Mouse (Mus musculus) large intestine, adult 2 months (tissue): ENCODE data around the gene Anks1b. TPM values are rescaled to one million over a fixed set of nuclear protein-coding genes. Genes with fewer than 3 reads are reported as not detected.

Experiments
- DNase-seq: peaks from one replicate; pipeline ENCODE4 v3.0.0-alpha.2; 2012; ENCODE audit warnings: low read depth, low spot score
- WGBS: fragments of 180-500 bp; shearing (Covaris S2); methylation state at CpG from one replicate; pipeline ENCODE4 v1.1.7; 2018; 5-methylcytosine and 5-hydroxymethylcytosine counted together
- polyA plus RNA-seq: library from polyadenylated mRNA; depleted of rRNA; stranded (reverse); fragments of >200 nt; gene quantifications from 2 replicates; pipeline ENCODE4 v1.2.3, GENCODE M21; 2012

Gene Anks1b
- polyA plus RNA-seq, 1 experiment = 0.17 TPM

GRCm38 (mm10) chr10:90507561-90507960 is 634.3 kb downstream of the Anks1b start:
- WGBS = 32% methylated on average over 1 of the region's 1 CpGs

GRCm38 (mm10) chr10:90512801-90513200 is 639.5 kb downstream of the Anks1b start:
- 86% methylated on average over 9 of the region's 9 CpGs for whole genome bisulfite sequencing
- no peak for DNase-seq

More at GRCm38 (mm10) chr10:90507561-90507960, 634.3 kb downstream of the Anks1b start:
- no peak for DNase-seq

- no peak for DNase-seq
- 76% methylated on average over 1 of the region's 1 CpGs for WGBS
Measured at GRCm38 (mm10) chr10:90531813-90532212, 658.5 kb downstream of the Anks1b start.

GRCm38 (mm10) chr10:90535370-90535769 is 662.1 kb downstream of the Anks1b start:
- WGBS = 92% methylated on average over 2 of the region's 2 CpGs

GRCm38 (mm10) chr10:90546635-90547034 is 673.3 kb downstream of the Anks1b start:
- 30% methylated on average over 3 of the region's 3 CpGs for WGBS
- DNase-seq = no peak

More at GRCm38 (mm10) chr10:90535370-90535769, 662.1 kb downstream of the Anks1b start:
- no peak for DNase-seq

- DNase-seq = no peak
- 74% methylated on average over 7 of the region's 7 CpGs for WGBS
Measured at GRCm38 (mm10) chr10:90562906-90563305, 689.6 kb downstream of the Anks1b start.

GRCm38 (mm10) chr10:90576191-90577098 is 703.1 kb downstream of the Anks1b start:
- 34% methylated on average over 29 of the region's 29 CpGs for WGBS
- no peak for DNase-seq

- 58% methylated on average over 6 of the region's 6 CpGs for WGBS
- no peak for DNase-seq
Measured at GRCm38 (mm10) chr10:90577099-90577461, 703.8 kb downstream of the Anks1b start.

- WGBS = 49% methylated on average over 9 of the region's 9 CpGs
- no peak for DNase-seq
Measured at GRCm38 (mm10) chr10:90577777-90578176, 704.5 kb downstream of the Anks1b start.

GRCm38 (mm10) chr10:90579970-90580369 is 706.7 kb downstream of the Anks1b start:
- no peak for DNase-seq
- 76% methylated on average over 5 of the region's 5 CpGs for WGBS

- DNase-seq = no peak
- WGBS = 64% methylated on average over 4 of the region's 4 CpGs
Measured at GRCm38 (mm10) chr10:90584052-90584451, 710.7 kb downstream of the Anks1b start.

- 22% methylated on average over 3 of the region's 3 CpGs for WGBS
- no peak for DNase-seq
Measured at GRCm38 (mm10) chr10:90596142-90596541, 722.8 kb downstream of the Anks1b start.

GRCm38 (mm10) chr10:90596576-90596975 is 723.3 kb downstream of the Anks1b start:
- DNase-seq = no peak
- 42% methylated on average over 3 of the region's 3 CpGs for WGBS

- DNase-seq = no peak
Measured at GRCm38 (mm10) chr10:90599149-90599548, 725.8 kb downstream of the Anks1b start.

GRCm38 (mm10) chr10:90599726-90600531 is 726.6 kb downstream of the Anks1b start:
- DNase-seq = no peak
- 90% methylated on average over 14 of the region's 14 CpGs for WGBS

GRCm38 (mm10) chr10:90607586-90607985 is 734.3 kb downstream of the Anks1b start:
- WGBS = 59% methylated on average over 3 of the region's 3 CpGs
- DNase-seq = no peak

- no peak for DNase-seq
- 86% methylated on average over 7 of the region's 7 CpGs for WGBS
Measured at GRCm38 (mm10) chr10:90609437-90609836, 736.1 kb downstream of the Anks1b start.

- no peak for DNase-seq
- 93% methylated on average over 3 of the region's 3 CpGs for WGBS
Measured at GRCm38 (mm10) chr10:90613051-90613450, 739.7 kb downstream of the Anks1b start.

GRCm38 (mm10) chr10:90615196-90615595 is 741.9 kb downstream of the Anks1b start:
- DNase-seq = no peak
- WGBS = 80% methylated on average over 2 of the region's 2 CpGs

GRCm38 (mm10) chr10:90616622-90617021 is 743.3 kb downstream of the Anks1b start:
- WGBS = 72% methylated on average over 2 of the region's 2 CpGs
- DNase-seq = no peak
